Mouse (Mus musculus) cerebellum, adult (tissue): ENCODE measurements around the gene Svop.
A peak's percentile ranks its signal among the peaks of the same experiment; 100 is the strongest.

Experiments
- ATAC-seq: cut with Nextera tagmentation; 2 replicates; pipeline ENCODE4 v1.9.2; 2017; ENCODE audit warnings: mild to moderate bottlenecking, moderate library complexity, mixed read lengths; ENCODE audit not compliant: insufficient number of reproducible peaks, low FRiP score, low TSS enrichment

Gene Svop

GRCm38 (mm10) chr5:114106391-114106935, 15.1 kb upstream of the Svop start:
- no peak for ATAC-seq

- no peak for ATAC-seq
Measured at GRCm38 (mm10) chr5:114102807-114103206, 11.4 kb upstream of the Svop start.

GRCm38 (mm10) chr5:114101873-114102272, 10.5 kb upstream of the Svop start:
- no peak for ATAC-seq

GRCm38 (mm10) chr5:114100390-114101099, 9.2 kb upstream of the Svop start:
- peak; percentile 11; the same call in 1 of the 2 replicates for ATAC-seq

GRCm38 (mm10) chr5:114099709-114100389, 8.5 kb upstream of the Svop start:
- ATAC-seq = peak; percentile 77

- ATAC-seq = no peak
Measured at GRCm38 (mm10) chr5:114090421-114091013, 853 bp downstream of the Svop start.

GRCm38 (mm10) chr5:114087875-114088480, 3.4 kb downstream of the Svop start:
- ATAC-seq = peak; percentile 28; the same call in 1 of the 2 replicates

GRCm38 (mm10) chr5:114085501-114085900, 5.9 kb downstream of the Svop start:
- peak; percentile 58; the same call in 1 of the 2 replicates for ATAC-seq

- ATAC-seq = no peak
Measured at GRCm38 (mm10) chr5:114077009-114077408, 14.4 kb downstream of the Svop start.

DNA sequence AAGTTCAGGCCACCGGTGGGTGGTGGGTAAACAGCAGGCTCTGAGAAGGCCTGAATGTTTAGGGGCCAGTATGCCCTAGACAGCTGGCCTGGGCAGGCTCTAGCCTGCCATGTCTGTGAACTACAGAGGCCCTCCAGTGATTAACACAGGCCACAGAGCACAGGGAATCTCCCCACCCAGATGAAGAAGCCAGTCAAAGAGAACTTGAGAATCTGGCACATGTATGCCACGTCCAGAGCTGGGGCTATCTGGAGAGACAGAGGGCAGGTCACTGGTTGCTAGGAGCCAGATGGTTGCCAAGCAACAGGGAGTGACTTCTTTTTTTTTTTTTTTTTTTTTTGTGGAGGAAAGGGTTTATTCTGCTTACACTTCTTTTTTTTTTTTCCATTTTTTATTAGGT, 19.1 kb downstream of the Svop start:
- no peak for ATAC-seq

GRCm38 (mm10) chr5:114070858-114071257, 20.5 kb downstream of the Svop start:
- ATAC-seq = no peak

DNA sequence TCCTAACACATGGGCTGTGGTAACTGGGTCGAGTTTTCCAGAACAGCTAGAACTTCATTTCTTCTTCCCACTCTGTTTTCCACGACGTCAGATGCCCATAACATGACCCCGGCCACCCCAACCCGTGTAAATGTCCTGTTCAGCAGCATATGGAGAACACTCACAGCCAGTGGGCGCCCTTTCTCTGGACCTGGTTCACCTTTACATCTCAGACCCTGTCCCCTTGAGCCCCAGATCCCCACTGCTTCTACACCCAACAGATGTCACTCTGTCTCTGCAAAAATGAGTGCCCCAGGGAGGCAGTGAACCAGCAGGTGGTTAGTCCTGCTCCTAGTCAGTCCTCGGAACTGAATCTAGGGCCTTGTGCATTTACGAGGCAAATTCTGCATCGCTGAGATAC, 23.4 kb downstream of the Svop start:
- no peak for ATAC-seq

- no peak for ATAC-seq
Measured at GRCm38 (mm10) chr5:114067543-114067942, 23.8 kb downstream of the Svop start.

DNA sequence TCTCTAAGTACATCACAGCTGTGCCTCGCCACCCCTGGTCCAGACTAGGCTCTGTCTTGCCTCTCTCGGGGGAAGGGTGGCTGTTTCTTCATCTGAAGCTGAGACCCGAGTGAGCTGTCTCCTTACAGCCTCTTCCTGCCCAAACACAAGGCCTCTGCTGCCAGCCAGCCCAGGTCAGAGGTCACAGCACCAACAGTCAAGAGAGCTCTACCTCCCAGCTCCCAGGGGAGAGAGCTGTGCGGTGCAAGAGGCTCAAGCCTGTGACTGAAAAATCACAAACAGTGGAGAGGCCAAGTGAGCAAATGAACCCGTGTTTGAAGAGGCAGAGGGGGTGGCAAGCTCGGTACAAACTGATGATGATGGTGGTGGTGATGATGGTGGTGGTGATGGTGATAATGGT, 24.8 kb downstream of the Svop start:
- no peak for ATAC-seq

DNA sequence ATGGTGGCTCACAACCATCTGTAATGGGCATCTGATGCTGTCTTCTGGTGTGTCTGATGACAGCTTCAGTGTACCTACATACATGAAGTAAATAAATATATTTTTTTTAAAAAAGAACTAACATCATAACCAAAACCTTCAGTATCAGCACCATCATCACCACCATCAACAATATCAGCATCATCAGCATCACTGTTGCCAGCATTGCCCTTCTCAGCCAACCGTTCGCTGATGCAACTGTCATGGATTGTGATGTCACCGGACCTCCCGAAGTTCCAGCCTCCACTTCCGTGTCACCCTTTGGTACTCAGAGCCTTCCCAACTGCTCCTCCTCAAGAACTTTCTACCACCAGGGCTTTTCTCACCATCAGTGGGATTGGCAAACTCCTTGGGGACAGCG, 26.2 kb downstream of the Svop start, which contains the start of gene Usp30:
Gene Usp30 (plus strand): TSS at position 301 of the 400 bp plus-strand sequence.
- ATAC-seq = no peak

GRCm38 (mm10) chr5:114063958-114064357, 27.4 kb downstream of the Svop start:
- no peak for ATAC-seq

DNA sequence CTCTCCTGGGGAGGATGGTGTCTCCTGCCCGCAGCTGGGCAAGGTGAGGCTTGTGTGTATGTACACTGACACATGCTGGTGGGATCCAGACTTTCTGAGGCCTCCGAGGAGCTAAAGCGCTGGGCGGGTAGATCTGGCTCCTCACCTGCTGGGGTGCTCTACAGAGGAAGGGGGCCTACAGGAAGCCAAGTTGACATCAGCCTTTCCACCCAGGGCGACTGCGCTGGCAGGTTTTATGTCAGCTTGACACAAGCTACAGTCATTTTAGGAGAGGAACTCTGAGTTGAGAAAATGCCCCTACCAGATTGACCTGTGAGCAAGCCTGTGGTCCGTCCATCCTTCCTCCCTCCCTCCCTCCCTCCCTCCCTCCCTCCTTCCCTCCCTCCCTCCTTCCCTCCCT, 29.7 kb downstream of the Svop start:
- ATAC-seq = no peak

GRCm38 (mm10) chr5:114057129-114057731, 34.1 kb downstream of the Svop start:
- no peak for ATAC-seq

- peak; percentile 49; the same call in 1 of the 2 replicates for ATAC-seq
Measured at GRCm38 (mm10) chr5:114052246-114052761, 39.1 kb downstream of the Svop start.

DNA sequence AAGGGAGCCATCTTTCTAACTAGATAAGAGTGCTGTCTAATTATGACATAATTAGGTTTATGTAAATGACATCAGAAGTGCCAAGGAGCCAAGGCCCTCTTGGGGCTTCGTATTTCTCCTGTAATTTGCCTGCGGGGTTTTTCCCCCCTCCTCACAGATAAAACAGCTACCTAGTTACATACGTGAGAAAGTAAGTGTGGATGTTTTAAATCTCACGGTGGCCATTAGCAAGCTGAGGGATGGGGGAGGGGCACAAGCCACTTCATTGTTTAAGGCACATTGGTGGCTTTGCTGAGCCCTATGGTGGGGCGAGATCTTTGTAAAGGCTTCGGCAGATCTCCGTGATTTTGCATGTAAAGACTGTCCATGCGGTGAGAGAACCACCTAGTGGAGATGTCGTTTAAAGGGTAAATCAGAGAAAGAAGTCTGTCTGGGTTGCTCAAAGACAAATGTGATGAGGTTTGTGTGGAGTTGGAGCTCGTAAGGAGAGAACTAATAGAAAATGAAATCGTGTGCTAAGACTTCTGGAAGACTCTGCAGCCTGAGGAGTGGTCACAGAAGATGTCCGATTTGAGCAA, 42.5 kb downstream of the Svop start:
- no peak for ATAC-seq
